Mouse (Mus musculus) lung, postnatal 0 days (tissue): ENCODE measurements around the gene Uqcrc1.

Experiments
- CTCF ChIP-seq: IDR thresholded peaks from 2 replicates; pipeline ENCODE4 v1.5.1; 2016; ENCODE audit warnings: antibody characterized with exemption, mild to moderate bottlenecking
- EP300 ChIP-seq: IDR thresholded peaks from 2 replicates; pipeline ENCODE4 v1.6.1; 2016; ENCODE audit warnings: antibody characterized with exemption, mild to moderate bottlenecking, control low read depth

DNA sequence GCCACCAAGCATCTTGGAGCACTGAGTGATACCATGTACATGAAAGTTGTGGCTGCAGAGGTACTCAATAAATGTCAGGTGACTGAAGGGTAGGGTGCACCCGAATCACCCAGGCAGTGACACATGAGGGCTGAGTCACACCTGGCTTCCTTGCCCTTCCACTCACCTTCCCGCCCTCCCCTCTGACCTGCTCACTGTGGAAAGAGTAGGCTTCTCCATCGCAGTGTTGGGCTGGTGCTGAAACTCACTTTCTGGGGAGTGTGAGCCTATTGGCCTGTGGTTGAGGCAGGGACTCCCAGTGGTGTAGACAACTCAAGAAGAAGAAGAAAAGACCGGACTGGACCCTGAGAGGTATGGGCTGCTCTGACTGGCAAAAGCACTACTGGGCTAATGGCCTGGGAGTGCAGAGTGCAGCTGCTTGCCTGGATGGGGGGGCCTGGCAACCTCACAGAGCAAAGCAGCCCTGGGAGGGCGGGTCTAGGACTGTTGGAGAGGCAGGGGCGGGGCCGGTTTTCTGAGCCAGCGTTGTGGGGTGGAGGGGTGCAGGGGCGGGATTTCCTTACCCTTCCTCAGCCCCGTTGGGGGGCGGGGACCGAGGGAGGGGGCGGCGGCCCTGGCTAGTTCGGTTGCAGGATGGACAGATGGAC lies 51.4 kb downstream of the Uqcrc1 start:
- TF ChIP-seq CTCF, result no peak
- TF ChIP-seq EP300, result no peak
